Mouse (Mus musculus): Measurements from ENCODE around the gene Itgad. TPM values are rescaled to one million over a fixed set of nuclear protein-coding genes. Genes with fewer than 3 reads are reported as not detected.

Gene Itgad
- polyA plus RNA-seq, 1 experiment from 2014 or later, result not detected

- Histone ChIP-seq H3K9me3 (ENCODE audit: control insufficient read depth, low read length) (no peaks in the 10 kb centered on the region), H3K9ac (replicated peaks; ENCODE audit: low read depth, low read length) (peak within 1 kb of the TSS; percentile 79), H3K27ac (ENCODE audit: low read length) (peak within 1 kb of the TSS; percentile 96), H3K4me2 (ENCODE audit: low read length) (peak within 1 kb of the TSS; percentile 93), H3K4me3 (replicated peaks; ENCODE audit: low read length) (peak within 1 kb of the TSS; percentile 66), H3K27me3 (replicated peaks; ENCODE audit: control insufficient read depth, insufficient read depth, low read length) (no peaks in the 10 kb centered on the region), H3K4me1 (replicated peaks; ENCODE audit: control insufficient read depth, insufficient read depth, low read length) (peaks cover 12% of the 10 kb centered on the region), H3K36me3 (ENCODE audit: control insufficient read depth, insufficient read depth) (no peaks in the 10 kb centered on the region)
- WGBS, result 25% methylated on average over 37 of the region's 37 CpGs
- ATAC-seq, result peak; percentile 19; the same call in 1 of the 2 replicates
Observed at GRCm38 (mm10) chr7:128236856-128237592, 82.8 kb downstream of the Itgad start, which contains the start of gene Armc5. Armc5 (plus strand) TSS chr7:128237342.

DNA sequence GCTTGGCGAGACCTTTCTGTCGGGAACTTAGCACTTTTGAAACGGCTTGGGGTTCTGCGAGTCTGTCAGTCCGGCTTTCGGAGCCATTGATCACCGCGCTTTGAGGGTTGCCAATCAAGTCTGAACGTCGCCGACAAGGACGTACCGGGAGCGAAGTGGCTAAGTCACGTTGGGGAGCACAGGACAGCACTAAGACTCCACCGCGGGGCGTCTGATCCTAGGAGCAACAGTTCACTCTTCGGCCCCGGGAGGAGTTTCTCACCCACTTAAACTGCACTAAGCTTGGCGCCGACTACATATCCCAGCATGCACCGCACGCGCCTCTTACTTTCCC is 83.4 kb downstream of the Itgad start:
- 0% methylated on average over 25 of the region's 25 CpGs for whole genome bisulfite sequencing
- Histone ChIP-seq H3K4me2 (ENCODE audit: low read length) (peak overlapping the region; percentile 93), H3K36me3 (ENCODE audit: control insufficient read depth, insufficient read depth) (no peaks in the 10 kb centered on the region), H3K9ac (replicated peaks; ENCODE audit: low read depth, low read length) (peak overlapping the region; percentile 55), H3K27me3 (replicated peaks; ENCODE audit: control insufficient read depth, insufficient read depth, low read length) (no peaks in the 10 kb centered on the region), H3K9me3 (ENCODE audit: control insufficient read depth, low read length) (no peaks in the 10 kb centered on the region), H3K4me3 (replicated peaks; ENCODE audit: low read length) (peak overlapping the region; percentile 66), H3K27ac (ENCODE audit: low read length) (peak overlapping the region; percentile 96), H3K4me1 (replicated peaks; ENCODE audit: control insufficient read depth, insufficient read depth, low read length) (peaks cover 12% of the 10 kb centered on the region)
- ATAC-seq, result no peak

DNA sequence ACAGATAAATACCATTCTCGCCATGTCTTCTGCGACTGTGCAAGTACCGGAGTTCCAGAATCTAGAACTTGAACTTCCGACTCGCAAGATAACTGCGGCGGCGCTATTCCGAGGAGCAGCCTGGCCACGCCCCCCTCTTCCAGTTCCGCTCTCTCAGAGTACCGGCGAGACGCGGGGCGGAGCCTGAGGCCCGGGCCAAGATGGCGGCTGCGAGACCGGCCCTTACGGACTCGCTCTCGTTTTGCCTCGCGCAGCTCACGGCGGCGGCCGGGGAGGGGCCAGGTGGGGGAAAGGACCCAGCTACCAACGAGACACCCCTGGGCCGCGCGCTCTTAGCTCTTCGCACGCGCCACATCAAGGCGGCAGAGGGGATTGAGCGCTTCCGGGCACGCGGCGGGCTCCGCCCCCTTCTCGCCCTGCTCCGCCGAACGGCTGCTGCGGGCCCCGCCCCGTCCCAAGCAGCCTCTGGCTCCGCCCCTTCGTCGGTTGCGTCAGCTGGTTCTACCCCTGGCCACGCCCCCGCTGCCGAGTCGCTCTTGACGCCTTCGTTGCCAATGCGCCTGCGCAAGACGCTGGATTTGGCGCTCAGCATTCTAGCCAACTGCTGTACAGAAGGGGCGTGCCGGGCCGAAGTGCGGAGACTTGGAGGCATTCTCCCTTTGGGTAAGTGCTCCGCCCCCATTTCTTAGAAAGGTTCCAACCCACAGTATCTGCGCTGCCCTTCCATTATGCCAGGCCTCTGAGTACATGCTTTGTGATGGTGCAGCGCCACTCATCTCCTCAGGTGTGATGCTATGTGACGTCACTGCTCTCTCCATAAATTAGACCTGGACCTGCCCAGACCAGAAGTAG is 84.0 kb downstream of the Itgad start, which contains the start of gene 9130023H24Rik:
TSS of gene 9130023H24Rik (minus strand) at position 105 of the 852 bp plus-strand sequence.
- Histone ChIP-seq H3K27ac (ENCODE audit: low read length) (peak within 1 kb of the TSS; percentile 96), H3K27me3 (replicated peaks; ENCODE audit: control insufficient read depth, insufficient read depth, low read length) (no peaks in the 10 kb centered on the region), H3K4me1 (replicated peaks; ENCODE audit: control insufficient read depth, insufficient read depth, low read length) (peaks cover 12% of the 10 kb centered on the region), H3K9me3 (ENCODE audit: control insufficient read depth, low read length) (no peaks in the 10 kb centered on the region), H3K4me3 (replicated peaks; ENCODE audit: low read length) (peak within 1 kb of the TSS; percentile 66), H3K9ac (replicated peaks; ENCODE audit: low read depth, low read length) (peak within 1 kb of the TSS; percentile 79), H3K4me2 (ENCODE audit: low read length) (peak within 1 kb of the TSS; percentile 93), H3K36me3 (ENCODE audit: control insufficient read depth, insufficient read depth) (no peaks in the 10 kb centered on the region)
- under 1% methylated on average over 72 of the region's 72 CpGs for WGBS
- peak; percentile 92 for ATAC-seq

DNA sequence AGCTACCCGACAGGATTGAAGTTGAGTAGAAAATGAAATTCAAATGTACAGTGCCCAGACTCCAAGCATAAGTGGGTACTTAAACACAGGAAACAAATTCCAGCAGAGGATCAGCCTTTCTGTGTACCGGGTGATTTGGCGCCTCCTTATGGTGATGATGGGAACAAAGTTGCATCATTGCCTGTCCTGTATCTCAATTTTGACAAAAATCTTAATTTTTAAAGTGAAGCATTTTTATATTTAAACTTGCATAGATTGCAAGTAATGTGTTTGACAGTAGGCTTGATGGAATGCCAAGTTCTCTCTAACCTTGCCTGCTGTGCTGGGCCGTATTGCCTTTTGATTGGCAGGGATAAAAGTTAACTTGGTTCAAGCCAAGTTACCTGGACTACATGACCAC is 84.8 kb downstream of the Itgad start:
- Histone ChIP-seq H3K27ac (ENCODE audit: low read length) (no peak overlapping the region; the same call in 1 of the 2 replicates), H3K9me3 (ENCODE audit: control insufficient read depth, low read length) (no peaks in the 10 kb centered on the region), H3K9ac (replicated peaks; ENCODE audit: low read depth, low read length) (no peak overlapping the region), H3K4me3 (replicated peaks; ENCODE audit: low read length) (peak overlapping the region; percentile 66), H3K27me3 (replicated peaks; ENCODE audit: control insufficient read depth, insufficient read depth, low read length) (no peaks in the 10 kb centered on the region), H3K4me1 (replicated peaks; ENCODE audit: control insufficient read depth, insufficient read depth, low read length) (peaks cover 12% of the 10 kb centered on the region), H3K4me2 (ENCODE audit: low read length) (peak overlapping the region; percentile 62), H3K36me3 (ENCODE audit: control insufficient read depth, insufficient read depth) (no peaks in the 10 kb centered on the region)
- 17% methylated on average over 4 of the region's 4 CpGs for WGBS
- ATAC-seq, result no peak

DNA sequence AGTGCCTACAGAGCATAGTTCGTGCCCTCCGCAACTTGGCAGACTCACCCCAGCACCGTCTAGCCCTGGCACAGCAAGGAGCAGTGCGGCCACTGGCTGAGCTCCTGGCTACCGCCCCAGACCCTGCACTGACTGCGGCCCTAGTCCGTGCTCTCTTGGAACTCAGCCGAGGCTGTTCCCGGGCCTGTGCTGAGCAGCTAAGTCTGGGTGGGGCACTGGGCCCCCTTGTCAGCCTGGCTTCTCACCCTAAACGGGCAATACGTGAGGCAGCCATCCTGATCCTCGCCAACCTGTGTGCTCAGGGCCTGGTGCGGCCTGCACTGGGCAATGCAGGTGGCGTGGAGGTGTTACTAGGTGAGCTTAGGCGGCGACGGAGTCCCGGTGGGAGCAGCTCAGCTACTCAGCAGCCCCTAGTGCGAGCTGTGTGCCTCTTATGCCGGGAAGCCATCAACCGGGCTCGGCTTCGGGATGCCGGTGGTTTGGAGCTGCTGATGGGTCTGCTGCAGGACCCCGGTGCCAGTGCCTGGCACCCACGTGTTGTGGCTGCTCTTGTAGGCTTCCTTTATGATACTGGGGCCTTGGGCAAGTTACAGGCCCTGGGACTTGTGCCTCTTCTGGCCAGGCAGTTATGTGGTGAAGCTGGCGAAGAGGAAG is 86.1 kb downstream of the Itgad start:
- 94% methylated on average over 27 of the region's 27 CpGs for WGBS
- Histone ChIP-seq H3K27ac (ENCODE audit: low read length) (no peak overlapping the region), H3K9ac (replicated peaks; ENCODE audit: low read depth, low read length) (no peak overlapping the region)

DNA sequence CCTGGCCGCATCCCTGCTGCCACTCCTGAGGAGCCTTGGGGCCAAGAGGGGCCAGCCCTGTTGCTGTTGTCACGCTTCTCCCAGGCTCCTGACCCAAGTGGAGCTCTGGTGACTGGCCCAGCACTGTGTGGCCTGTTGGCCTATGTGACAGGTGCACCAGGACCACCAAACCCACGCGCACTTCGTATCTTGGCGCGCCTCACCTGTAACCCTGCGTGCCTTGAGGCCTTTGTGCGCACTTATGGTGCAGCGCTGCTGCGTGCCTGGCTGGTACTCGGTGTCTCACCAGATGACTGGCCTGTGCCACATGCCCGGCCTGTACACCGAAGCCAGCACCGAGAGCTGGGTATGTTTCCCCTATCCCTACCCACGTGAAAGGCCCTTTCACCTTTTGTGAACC is 88.2 kb downstream of the Itgad start:
- no peak overlapping the region for H3K4me2 ChIP-seq (ENCODE audit: low read length)
- H3K4me3 ChIP-seq (replicated peaks; ENCODE audit: low read length), result no peak overlapping the region
- H3K9ac ChIP-seq (replicated peaks; ENCODE audit: low read depth, low read length), result no peak overlapping the region
- peaks cover 21% of the 10 kb centered on the region for H3K4me1 ChIP-seq (replicated peaks; ENCODE audit: control insufficient read depth, insufficient read depth, low read length)
- no peaks in the 10 kb centered on the region for H3K27me3 ChIP-seq (replicated peaks; ENCODE audit: control insufficient read depth, insufficient read depth, low read length)
- WGBS, result 94% methylated on average over 16 of the region's 16 CpGs
- no peaks in the 10 kb centered on the region for H3K36me3 ChIP-seq (ENCODE audit: control insufficient read depth, insufficient read depth)
- H3K27ac ChIP-seq (ENCODE audit: low read length), result no peak overlapping the region
- H3K9me3 ChIP-seq (ENCODE audit: control insufficient read depth, low read length), result no peaks in the 10 kb centered on the region
- no peak for ATAC-seq

More for the DNA sequence above, 86.1 kb downstream of the Itgad start:
- Histone ChIP-seq H3K36me3 (ENCODE audit: control insufficient read depth, insufficient read depth) (no peaks in the 10 kb centered on the region), H3K4me1 (replicated peaks; ENCODE audit: control insufficient read depth, insufficient read depth, low read length) (peaks cover 12% of the 10 kb centered on the region), H3K9me3 (ENCODE audit: control insufficient read depth, low read length) (no peaks in the 10 kb centered on the region), H3K4me3 (replicated peaks; ENCODE audit: low read length) (no peak overlapping the region), H3K27me3 (replicated peaks; ENCODE audit: control insufficient read depth, insufficient read depth, low read length) (no peaks in the 10 kb centered on the region), H3K4me2 (ENCODE audit: low read length) (no peak overlapping the region)
- no peak for ATAC-seq

- WGBS, result 63% methylated on average over 10 of the region's 10 CpGs
- no peak for ATAC-seq
- Histone ChIP-seq H3K9me3 (ENCODE audit: control insufficient read depth, low read length) (no peaks in the 10 kb centered on the region), H3K27me3 (replicated peaks; ENCODE audit: control insufficient read depth, insufficient read depth, low read length) (no peaks in the 10 kb centered on the region), H3K27ac (ENCODE audit: low read length) (no peak overlapping the region), H3K4me3 (replicated peaks; ENCODE audit: low read length) (no peak overlapping the region), H3K9ac (replicated peaks; ENCODE audit: low read depth, low read length) (no peak overlapping the region), H3K4me2 (ENCODE audit: low read length) (no peak overlapping the region), H3K4me1 (replicated peaks; ENCODE audit: control insufficient read depth, insufficient read depth, low read length) (peaks cover 16% of the 10 kb centered on the region), H3K36me3 (ENCODE audit: control insufficient read depth, insufficient read depth) (no peaks in the 10 kb centered on the region)
Observed at GRCm38 (mm10) chr7:128243921-128244320, 89.7 kb downstream of the Itgad start.

- no peaks in the 10 kb centered on the region for H3K36me3 ChIP-seq (ENCODE audit: control insufficient read depth, insufficient read depth)
- H3K9ac ChIP-seq (replicated peaks; ENCODE audit: low read depth, low read length), result no peak overlapping the region
- H3K4me1 ChIP-seq (replicated peaks; ENCODE audit: control insufficient read depth, insufficient read depth, low read length), result peaks cover 14% of the 10 kb centered on the region
- H3K27ac ChIP-seq (ENCODE audit: low read length), result no peak overlapping the region
- no peak overlapping the region for H3K4me3 ChIP-seq (replicated peaks; ENCODE audit: low read length)
- no peaks in the 10 kb centered on the region for H3K27me3 ChIP-seq (replicated peaks; ENCODE audit: control insufficient read depth, insufficient read depth, low read length)
- ATAC-seq, result no peak
- no peaks in the 10 kb centered on the region for H3K9me3 ChIP-seq (ENCODE audit: control insufficient read depth, low read length)
- WGBS, result 84% methylated on average over 18 of the region's 18 CpGs
- H3K4me2 ChIP-seq (ENCODE audit: low read length), result no peak overlapping the region
Observed at GRCm38 (mm10) chr7:128244410-128245025, 90.3 kb downstream of the Itgad start.
